Comparison of ENCODE assay signal across 11 mouse cellular contexts in genomic region chr2:94242051-94242397, GRCm38 (mm10).
DNase-seq lines count a peak whose midpoint lies in the region; ATAC-seq and TF ChIP-seq lines count a peak whose summit lies in the region.
"Had no signal": no experiment of that assay in that cellular context is flagged by ENCODE, and none has a peak within 500 bp of the region (broad histone marks: within the 10 kb centered on the region; RNA-seq: fewer than 3 reads in every experiment).

No protein-coding gene starts in this region.

- H3K9ac ChIP-seq in heart, embryonic 11.5 days (ENCODE audit: low read depth, low read length): no peak overlapping the region
- H3K9ac ChIP-seq in heart, adult 2 months (ENCODE audit: low read depth, low read length): no peak overlapping the region
- H3K9ac ChIP-seq in lung, embryonic 14.5 days: no peak overlapping the region
- H3K9ac ChIP-seq in hindbrain, embryonic 13.5 days: no peak overlapping the region
- H3K9ac ChIP-seq in neural tube, embryonic 13.5 days: no peak overlapping the region

- no peaks in the 10 kb centered on the region for H3K79me2 ChIP-seq in heart, adult 2 months (replicated peaks; ENCODE audit: control insufficient read depth, insufficient read depth, low read length)

- no peaks in the 10 kb centered on the region for H3K9me3 ChIP-seq in heart, embryonic 11.5 days (replicated peaks; ENCODE audit: control insufficient read depth, low read length)
- no peaks in the 10 kb centered on the region for H3K9me3 ChIP-seq in lung, embryonic 14.5 days (ENCODE audit: low read depth, low read length)
- H3K9me3 ChIP-seq in hindbrain, embryonic 13.5 days: no peaks in the 10 kb centered on the region
- no peaks in the 10 kb centered on the region for H3K9me3 ChIP-seq in neural tube, embryonic 13.5 days

- no peak for TF ChIP-seq CTCF in heart, adult 2 months (IDR thresholded peaks at IDR 0.05)
- TF ChIP-seq CTCF in lung, embryonic 14.5 days (IDR thresholded peaks at IDR 0.05; ENCODE audit: low read depth): no peak
- no peak for TF ChIP-seq CTCF in lung, adult 2 months (IDR thresholded peaks at IDR 0.05; ENCODE audit: insufficient read depth, low read length)

- WGBS in heart, embryonic 11.5 days (ENCODE audit: insufficient replicate concordance): 3% methylated on average over 4 of the region's 4 CpGs
- WGBS in heart, adult 2 months: 7% methylated on average over 4 of the region's 4 CpGs
- 7% methylated on average over 4 of the region's 4 CpGs for WGBS in lung, embryonic 14.5 days
- 5% methylated on average over 4 of the region's 4 CpGs for WGBS in lung, adult 2 months
- WGBS in hindbrain, embryonic 13.5 days: 7% methylated on average over 4 of the region's 4 CpGs
- WGBS in neural tube, embryonic 13.5 days: 2% methylated on average over 4 of the region's 4 CpGs

- H3K4me3 ChIP-seq in heart, embryonic 11.5 days (ENCODE audit: low read depth, low read length): peak overlapping the region; percentile 46; the same call in 1 of the 2 replicates
- H3K4me3 ChIP-seq in heart, adult 2 months: no peak overlapping the region
- peak overlapping the region; percentile 27 for H3K4me3 ChIP-seq in lung, embryonic 14.5 days (ENCODE audit: low read depth, low read length)
- H3K4me3 ChIP-seq in lung, adult 2 months (replicated peaks; ENCODE audit: extremely low read depth, low read depth, low read length): no peak overlapping the region
- H3K4me3 ChIP-seq in hindbrain, embryonic 13.5 days: peak overlapping the region; percentile 49
- H3K4me3 ChIP-seq in neural tube, embryonic 13.5 days: peak overlapping the region; percentile 45

- no peak overlapping the region for H3K27ac ChIP-seq in heart, embryonic 11.5 days (ENCODE audit: low read depth, low read length)
- H3K27ac ChIP-seq in heart, adult 2 months: no peak overlapping the region
- no peak overlapping the region for H3K27ac ChIP-seq in lung, embryonic 14.5 days (ENCODE audit: low read depth)
- no peak overlapping the region for H3K27ac ChIP-seq in hindbrain, embryonic 13.5 days
- H3K27ac ChIP-seq in neural tube, embryonic 13.5 days (replicated peaks): no peak overlapping the region
- H3K27ac ChIP-seq: macrophage had no signal

- intact Hi-C loops in heart, adult 2 months (cut with DNase I): loop anchor here (5.0 kb wide), 1 partner anchor 205 kb away; no protein-coding TSS in a partner anchor

- no peaks in the 10 kb centered on the region for H3K36me3 ChIP-seq in heart, embryonic 11.5 days (ENCODE audit: control insufficient read depth, insufficient read depth, low read length)
- no peaks in the 10 kb centered on the region for H3K36me3 ChIP-seq in heart, adult 2 months (ENCODE audit: control insufficient read depth, insufficient read depth, low read length)
- H3K36me3 ChIP-seq in lung, embryonic 14.5 days (ENCODE audit: insufficient read depth): no peaks in the 10 kb centered on the region
- H3K36me3 ChIP-seq in hindbrain, embryonic 13.5 days: no peaks in the 10 kb centered on the region
- no peaks in the 10 kb centered on the region for H3K36me3 ChIP-seq in neural tube, embryonic 13.5 days

- peaks cover 88% of the 10 kb centered on the region for H3K27me3 ChIP-seq in heart, embryonic 11.5 days (ENCODE audit: control insufficient read depth, insufficient read depth, low read length)
- H3K27me3 ChIP-seq in heart, adult 2 months (ENCODE audit: control insufficient read depth, insufficient read depth, low read length): peaks cover 29% of the 10 kb centered on the region
- H3K27me3 ChIP-seq in lung, embryonic 14.5 days (ENCODE audit: insufficient read depth, low read length): peaks cover 95% of the 10 kb centered on the region
- peaks cover 83% of the 10 kb centered on the region for H3K27me3 ChIP-seq in hindbrain, embryonic 13.5 days
- peaks cover 91% of the 10 kb centered on the region for H3K27me3 ChIP-seq in neural tube, embryonic 13.5 days

- H3K4me1 ChIP-seq in heart, embryonic 11.5 days (ENCODE audit: control insufficient read depth, insufficient read depth, low read length): peaks cover 31% of the 10 kb centered on the region
- H3K4me1 ChIP-seq in heart, adult 2 months (ENCODE audit: control insufficient read depth, insufficient read depth, low read length): no peaks in the 10 kb centered on the region
- H3K4me1 ChIP-seq in lung, embryonic 14.5 days (ENCODE audit: insufficient read depth): no peaks in the 10 kb centered on the region; the same call in 1 of the 2 replicates
- no peaks in the 10 kb centered on the region for H3K4me1 ChIP-seq in lung, adult 2 months (ENCODE audit: control insufficient read depth, insufficient read depth, low read length)
- peaks cover 67% of the 10 kb centered on the region for H3K4me1 ChIP-seq in hindbrain, embryonic 13.5 days (replicated peaks)
- peaks cover 57% of the 10 kb centered on the region for H3K4me1 ChIP-seq in neural tube, embryonic 13.5 days (replicated peaks)

- H3K4me2 ChIP-seq in heart, embryonic 11.5 days: peak overlapping the region; percentile 81; the same call in 1 of the 2 replicates
- H3K4me2 ChIP-seq in lung, embryonic 14.5 days: no peak overlapping the region; the same call in 1 of the 2 replicates
- peak overlapping the region; percentile 84 for H3K4me2 ChIP-seq in hindbrain, embryonic 13.5 days
- peak overlapping the region; percentile 79 for H3K4me2 ChIP-seq in neural tube, embryonic 13.5 days

- no peak for ATAC-seq in heart, embryonic 11.5 days (replicated peaks; ENCODE audit: insufficient number of reproducible peaks, low FRiP score, low TSS enrichment)
- no peak for ATAC-seq in lung, embryonic 14.5 days (ENCODE audit: insufficient read depth)
- no peak for ATAC-seq in hindbrain, embryonic 13.5 days (ENCODE audit: low FRiP score)
- ATAC-seq in neural tube, embryonic 13.5 days (ENCODE audit: low read depth): no peak
- no peak for ATAC-seq in megakaryocyte, adult 5-6 weeks (ENCODE audit: poor library complexity, severe bottlenecking)

- no peak for TF ChIP-seq POLR2A in heart, adult 2 months (IDR thresholded peaks at IDR 0.05; ENCODE audit: insufficient read depth, low read depth, low read length)
- no peak for TF ChIP-seq POLR2A in lung, adult 2 months (IDR thresholded peaks at IDR 0.05; ENCODE audit: borderline replicate concordance, extremely low read depth, low read depth, low read length)

- no peak for TF ChIP-seq EP300 in heart, adult 2 months (IDR thresholded peaks at IDR 0.05; ENCODE audit: insufficient read depth, low read depth, low read length)

- no peak for DNase-seq in heart, adult 2 months
- DNase-seq in lung, embryonic 14.5 days: no peak
- DNase-seq in lung, adult 2 months: no peak
- DNase-seq in natural killer cell, adult 2 months (ENCODE audit: low spot score in 2 of 2): no peak
- DNase-seq: kidney, postnatal 10 days; left cerebral cortex, postnatal 4 days had no signal

Comparison
In these comparisons a context has a peak if more than half of its experiments do, and no peak if none do; other contexts are left out.
1. H3K4me3 ChIP-seq: peak in heart, embryonic 11.5 days (single experiment), lung, embryonic 14.5 days (single experiment), hindbrain, embryonic 13.5 days (single experiment) and neural tube, embryonic 13.5 days (single experiment); none in heart, adult 2 months (single experiment) and lung, adult 2 months (single experiment).